Mouse (Mus musculus): Measurements from ENCODE around the gene Sgms1. TPM values are rescaled to one million over a fixed set of nuclear protein-coding genes. Genes with fewer than 3 reads are reported as not detected.

Gene Sgms1
- polyA plus RNA-seq, 1 experiment from 2014 or later, result 26.2 TPM

DNA sequence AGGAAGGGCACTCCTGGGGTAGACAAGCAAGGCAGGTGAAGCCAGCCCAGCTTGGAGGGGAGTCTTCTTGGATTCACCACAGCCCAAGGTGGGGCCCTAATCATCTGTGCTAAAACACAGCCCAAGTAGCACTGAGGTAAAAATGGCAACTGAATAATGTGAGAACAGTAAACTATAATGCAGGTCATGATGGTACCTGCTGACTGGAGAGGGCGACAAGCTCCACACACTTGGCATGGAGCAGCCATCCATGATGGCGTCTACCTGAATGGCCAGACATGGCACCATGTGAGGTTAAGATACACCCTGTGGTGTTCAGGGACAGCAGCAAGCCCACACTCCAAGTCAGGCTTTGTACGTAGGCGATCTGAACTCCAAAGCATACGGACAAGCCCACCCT is 190.4 kb downstream of the Sgms1 start:
- no peak for TF ChIP-seq CTCF (IDR thresholded peaks at IDR 0.05)
- in situ Hi-C loops (cut with MboI; ENCODE audit: low pct_unique_long_range_greater_than_20kb), result no loop called here
- DNase-seq (ENCODE audit: low read depth, low spot score) (no peak), ATAC-seq (no peak)
- POLR2A ChIA-PET, result interaction anchor here (1.0 kb wide), 1 partner anchor 9 kb away, joined by 3 read pairs; no protein-coding TSS in a partner anchor
- CTCF ChIA-PET, result interaction anchor here (0.7 to 4.4 kb wide), 13 partner anchors 7 to 178 kb away, joined by 3 to 28 read pairs (median 4); no protein-coding TSS in a partner anchor
- no peaks in the 10 kb centered on the region for H3K27me3 ChIP-seq

DNA sequence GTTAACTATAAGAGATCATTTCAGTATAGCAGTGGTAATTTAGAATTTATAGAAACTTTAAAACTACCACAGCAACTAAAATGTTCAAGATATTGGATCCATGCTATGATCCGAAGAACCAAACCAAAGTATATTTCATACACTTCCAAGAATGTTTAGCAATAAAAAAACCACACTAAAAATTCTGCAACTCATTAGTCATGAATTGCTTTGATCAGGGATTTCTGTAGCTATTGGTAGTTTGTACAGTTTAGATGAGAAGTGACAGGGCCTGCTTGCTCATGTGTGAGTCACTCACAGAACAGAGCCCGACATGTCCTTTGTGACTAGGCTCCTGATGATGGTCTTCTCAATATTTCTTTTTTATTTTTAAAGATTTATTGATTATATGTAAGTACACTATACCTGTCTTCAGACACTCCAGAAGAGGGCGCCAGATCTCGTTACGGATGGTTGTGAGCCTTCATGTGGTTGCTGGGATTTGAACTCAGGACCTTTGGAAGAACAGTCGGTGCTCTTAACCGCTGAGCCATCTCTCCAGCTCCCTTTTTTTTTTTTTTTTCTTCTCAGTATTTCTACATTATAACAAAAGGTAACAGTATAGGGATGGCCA is 190.9 kb downstream of the Sgms1 start:
- CTCF ChIA-PET, result interaction anchor here (0.9 to 4.4 kb wide), 6 partner anchors 12 to 511 kb away, joined by 3 to 28 read pairs (median 5); no protein-coding TSS in a partner anchor
- TF ChIP-seq CTCF (IDR thresholded peaks at IDR 0.05), result peak; percentile 52
- ATAC-seq (no peak), DNase-seq (ENCODE audit: low read depth, low spot score) (no peak)
- in situ Hi-C loops (cut with MboI; ENCODE audit: low pct_unique_long_range_greater_than_20kb), result no loop called here
- POLR2A ChIA-PET, result no interaction called here
- H3K27me3 ChIP-seq, result no peaks in the 10 kb centered on the region

DNA sequence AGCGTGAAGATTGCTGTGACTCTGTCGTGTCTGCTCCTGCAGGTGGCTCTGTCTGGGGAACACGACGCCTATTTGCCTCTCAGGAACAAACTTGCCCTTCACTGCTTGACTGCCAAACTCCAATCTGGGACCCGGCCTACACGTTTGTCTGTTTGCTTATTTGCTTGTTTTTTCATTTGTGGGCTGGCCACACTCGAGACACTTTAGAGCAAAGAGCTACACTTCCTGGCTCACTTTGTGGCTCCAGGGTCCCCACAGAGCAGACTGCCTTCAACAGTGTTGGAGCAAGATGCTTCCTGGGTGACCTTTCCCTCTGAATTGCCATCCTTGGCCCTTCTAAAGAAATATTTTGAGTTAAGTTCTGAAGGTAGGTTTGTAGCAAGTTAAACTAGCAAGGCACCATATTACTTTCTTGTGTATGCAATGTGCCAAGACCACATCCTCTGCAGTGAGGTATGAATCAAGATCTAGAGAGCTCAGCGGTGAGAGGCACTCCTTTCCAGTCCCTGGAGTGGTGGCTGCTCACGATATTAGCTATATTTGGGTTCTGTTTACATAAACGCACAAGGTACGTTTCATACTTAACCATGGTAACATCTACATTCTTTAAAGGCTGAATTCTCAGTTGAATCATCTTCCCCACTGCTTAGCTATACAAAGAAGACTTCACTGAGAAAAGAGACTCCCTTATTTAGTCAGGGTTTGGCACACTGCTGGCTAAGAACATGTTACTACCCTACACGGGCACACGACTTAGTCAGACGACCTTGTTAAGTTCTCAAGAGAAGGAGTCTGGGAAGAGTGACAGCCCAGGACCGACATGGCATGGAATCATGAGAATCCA is 192.3 kb downstream of the Sgms1 start:
- in situ Hi-C loops (cut with MboI; ENCODE audit: low pct_unique_long_range_greater_than_20kb), result no loop called here
- ATAC-seq, result no peak
- DNase-seq (ENCODE audit: low read depth, low spot score), result no peak
- no peak for TF ChIP-seq CTCF (IDR thresholded peaks at IDR 0.05)
- ChIA-PET CTCF (interaction anchor here (1.2 to 4.4 kb wide), 3 partner anchors 8 to 58 kb away, joined by 3 to 21 read pairs (median 4); no protein-coding TSS in a partner anchor), POLR2A (no interaction called here)
- H3K27me3 ChIP-seq, result no peaks in the 10 kb centered on the region

DNA sequence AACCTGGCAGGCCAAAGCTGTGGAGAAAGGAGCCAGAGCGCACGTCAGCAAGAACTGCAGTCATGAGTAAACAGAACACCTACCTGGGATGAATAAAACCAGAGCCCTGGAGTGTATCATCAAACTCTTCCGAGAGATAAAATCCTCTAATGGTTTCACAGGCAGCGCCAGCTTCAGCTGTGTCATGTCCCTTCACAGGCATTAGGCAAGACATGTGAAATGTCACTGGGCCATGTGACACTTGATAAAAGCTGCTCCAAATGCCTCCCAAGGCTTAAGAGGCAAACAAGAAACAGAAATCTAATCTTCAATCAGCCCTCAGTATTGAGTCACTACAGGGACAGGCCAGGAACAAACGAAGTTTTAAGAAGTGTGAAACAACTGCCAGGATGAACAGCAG is 193.3 kb downstream of the Sgms1 start:
- no peak for DNase-seq (ENCODE audit: low read depth, low spot score)

DNA sequence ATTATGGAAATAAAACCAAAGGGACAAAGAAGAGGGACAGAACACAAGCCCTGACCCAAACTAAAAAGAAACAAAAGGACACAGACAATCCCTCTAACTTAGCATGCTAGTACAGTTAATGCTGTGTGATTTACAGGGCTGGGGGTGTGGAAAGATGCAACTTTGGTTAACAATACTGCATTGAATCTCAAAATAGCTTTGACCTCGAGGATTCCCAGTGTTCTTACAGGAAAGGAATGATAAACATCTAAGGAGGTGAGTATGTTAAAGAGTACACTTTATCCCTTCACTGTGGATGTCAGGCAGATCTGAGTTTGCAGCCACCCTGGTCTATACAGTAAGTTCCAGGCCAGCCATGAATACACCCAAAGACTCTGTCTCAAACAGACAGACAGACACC is 194.7 kb downstream of the Sgms1 start:
- CTCF ChIA-PET, result interaction anchor here (1.3 kb wide), 1 partner anchor 125 kb away, joined by 4 read pairs; no protein-coding TSS in a partner anchor
- DNase-seq (ENCODE audit: low read depth, low spot score) (no peak), ATAC-seq (no peak)
- H3K27me3 ChIP-seq, result no peaks in the 10 kb centered on the region
- no peak for TF ChIP-seq CTCF (IDR thresholded peaks at IDR 0.05)
- POLR2A ChIA-PET, result no interaction called here
- in situ Hi-C loops (cut with MboI; ENCODE audit: low pct_unique_long_range_greater_than_20kb), result no loop called here

More for the DNA sequence above, 193.3 kb downstream of the Sgms1 start:
- no peaks in the 10 kb centered on the region for H3K27me3 ChIP-seq
- ATAC-seq, result no peak
- POLR2A ChIA-PET, result no interaction called here
- in situ Hi-C loops (cut with MboI; ENCODE audit: low pct_unique_long_range_greater_than_20kb), result no loop called here
- CTCF ChIA-PET, result interaction anchor here (1.0 kb wide), 1 partner anchor 29 kb away, joined by 3 read pairs; no protein-coding TSS in a partner anchor
- TF ChIP-seq CTCF (IDR thresholded peaks at IDR 0.05), result no peak

DNA sequence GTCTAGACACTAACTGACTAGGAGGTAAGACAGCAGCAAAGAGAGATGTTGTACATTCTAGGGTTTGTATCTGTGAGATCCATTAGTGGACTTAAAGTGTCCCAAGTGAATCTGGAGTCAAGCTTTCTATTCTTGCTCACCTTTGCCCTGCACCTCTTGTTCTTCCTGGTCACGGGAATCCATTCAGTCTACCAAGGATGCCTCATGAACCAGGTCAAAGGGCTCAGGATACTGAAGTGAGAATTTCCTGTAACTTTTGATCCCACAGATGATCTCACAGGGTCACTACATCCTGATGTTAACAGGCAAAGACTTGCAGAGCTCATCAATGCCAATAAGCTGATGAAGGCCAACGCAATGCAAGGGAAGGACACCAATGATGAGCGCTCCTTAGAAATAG is 195.4 kb downstream of the Sgms1 start:
- H3K27me3 ChIP-seq, result no peaks in the 10 kb centered on the region
- in situ Hi-C loops (cut with MboI; ENCODE audit: low pct_unique_long_range_greater_than_20kb), result no loop called here
- ChIA-PET CTCF (interaction anchor here (0.9 to 1.4 kb wide), 3 partner anchors 13 to 126 kb away, joined by 3 to 5 read pairs (median 4); no protein-coding TSS in a partner anchor), POLR2A (no interaction called here)
- TF ChIP-seq CTCF (IDR thresholded peaks at IDR 0.05), result no peak
- DNase-seq (ENCODE audit: low read depth, low spot score), result no peak
- ATAC-seq, result no peak

DNA sequence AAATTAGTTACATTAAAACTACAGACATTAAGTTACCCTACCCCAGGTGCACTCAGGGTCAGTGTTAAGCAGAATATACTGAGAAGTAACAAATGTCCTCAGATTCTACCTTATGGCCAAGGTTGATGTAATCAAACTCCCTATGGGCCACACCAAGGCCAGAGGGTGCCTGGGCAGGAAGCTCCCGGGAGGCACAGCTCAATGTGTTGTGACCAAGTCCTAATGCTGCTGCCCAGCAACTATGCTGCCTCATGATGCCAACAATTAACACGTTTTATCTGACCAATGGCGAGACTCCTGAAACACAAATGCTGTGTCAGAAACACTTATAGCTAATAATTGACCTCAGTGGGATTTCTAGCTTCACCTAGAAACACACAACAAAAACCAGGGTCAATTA is 197.9 kb downstream of the Sgms1 start:
- no peaks in the 10 kb centered on the region for H3K27me3 ChIP-seq
- ATAC-seq (no peak), DNase-seq (ENCODE audit: low read depth, low spot score) (no peak)
- in situ Hi-C loops (cut with MboI; ENCODE audit: low pct_unique_long_range_greater_than_20kb), result no loop called here
- CTCF ChIA-PET, result interaction anchor here (0.6 to 1.8 kb wide), 6 partner anchors 8 to 113 kb away, joined by 3 to 5 read pairs (median 3); no protein-coding TSS in a partner anchor
- POLR2A ChIA-PET, result interaction anchor here (0.6 to 1.3 kb wide), 2 partner anchors 12 to 99 kb away, joined by 3 read pairs; no protein-coding TSS in a partner anchor
- TF ChIP-seq CTCF (IDR thresholded peaks at IDR 0.05), result no peak

DNA sequence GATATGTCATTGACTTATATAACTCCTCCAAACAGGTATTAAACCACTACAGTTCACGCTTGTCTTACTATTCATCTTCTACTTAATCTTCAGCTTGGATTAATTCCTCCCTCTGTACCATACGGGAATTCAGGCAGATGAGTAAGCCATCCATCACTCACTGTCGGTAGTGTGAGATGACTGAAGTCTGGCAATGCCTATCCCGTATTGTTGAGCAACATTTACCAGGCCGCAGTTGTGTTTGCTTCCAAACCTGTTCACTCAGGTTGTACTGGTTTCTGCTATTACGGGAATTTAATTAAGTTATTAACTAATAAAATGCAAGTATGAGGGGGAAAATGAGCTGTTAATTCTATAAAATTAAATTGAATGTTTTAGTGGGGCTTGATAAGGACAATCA is 199.6 kb downstream of the Sgms1 start:
- no peaks in the 10 kb centered on the region for H3K27me3 ChIP-seq
- POLR2A ChIA-PET, result interaction anchor here (1.0 kb wide), 1 partner anchor 9 kb away, joined by 3 read pairs; no protein-coding TSS in a partner anchor
- CTCF ChIA-PET, result interaction anchor here (0.8 to 1.8 kb wide), 4 partner anchors 10 to 65 kb away, joined by 3 to 5 read pairs (median 4); no protein-coding TSS in a partner anchor
- no peak for ATAC-seq
- TF ChIP-seq CTCF (IDR thresholded peaks at IDR 0.05), result no peak
- in situ Hi-C loops (cut with MboI; ENCODE audit: low pct_unique_long_range_greater_than_20kb), result no loop called here
- no peak for DNase-seq (ENCODE audit: low read depth, low spot score)

DNA sequence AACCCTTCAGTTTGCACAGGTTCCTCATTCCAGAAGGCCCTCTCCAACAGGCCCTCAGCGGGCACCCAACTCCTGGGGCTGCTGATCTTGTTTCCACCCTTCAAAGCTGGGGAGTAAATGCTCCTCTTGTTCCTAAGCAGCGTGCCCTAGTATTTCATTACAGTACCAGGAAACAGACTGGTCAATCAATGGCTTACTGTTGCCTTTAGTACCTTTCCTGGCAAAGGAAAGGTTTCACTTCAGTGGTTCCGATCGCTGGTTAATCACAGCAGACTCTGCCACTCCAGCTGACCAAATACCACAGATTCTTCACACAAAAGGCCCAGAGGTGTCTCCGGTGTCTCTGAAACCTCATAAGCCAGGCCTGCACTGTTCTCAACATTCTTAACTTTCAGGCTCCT is 200.5 kb downstream of the Sgms1 start:
- no peak for DNase-seq (ENCODE audit: low read depth, low spot score)
- ATAC-seq, result peak; percentile 89
- CTCF ChIA-PET, result interaction anchor here (0.8 to 1.8 kb wide), 5 partner anchors 8 to 66 kb away, joined by 3 to 9 read pairs (median 3); no protein-coding TSS in a partner anchor
- TF ChIP-seq CTCF (IDR thresholded peaks at IDR 0.05), result no peak
- POLR2A ChIA-PET, result no interaction called here
- in situ Hi-C loops (cut with MboI; ENCODE audit: low pct_unique_long_range_greater_than_20kb), result no loop called here
- H3K27me3 ChIP-seq, result no peaks in the 10 kb centered on the region

DNA sequence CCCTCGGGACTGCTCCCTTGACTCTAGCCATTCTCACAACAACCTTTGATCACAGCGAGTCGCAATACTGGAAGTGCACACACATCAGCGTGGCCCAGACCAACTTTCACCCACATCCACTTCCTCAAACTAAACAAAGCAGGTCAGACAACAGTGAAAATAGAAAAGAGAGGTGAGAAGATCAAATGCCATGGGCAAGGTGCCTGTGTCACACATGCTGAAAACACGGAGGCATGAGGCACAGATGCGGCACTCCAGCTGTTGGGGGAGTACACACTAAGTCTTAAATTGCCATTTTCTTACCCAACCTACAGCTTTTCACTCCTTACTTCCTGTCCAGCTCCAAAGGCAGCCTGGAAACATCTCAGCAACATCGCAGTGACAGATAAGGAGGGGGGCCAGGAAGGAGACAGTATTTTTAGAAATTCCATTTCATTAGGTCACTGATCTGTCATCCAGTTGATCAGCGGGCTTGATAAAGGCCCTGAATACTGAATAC is 202.9 kb downstream of the Sgms1 start:
- in situ Hi-C loops (cut with MboI; ENCODE audit: low pct_unique_long_range_greater_than_20kb), result no loop called here
- ATAC-seq (no peak), DNase-seq (ENCODE audit: low read depth, low spot score) (no peak)

More for the DNA sequence above, 202.9 kb downstream of the Sgms1 start:
- ChIA-PET CTCF (no interaction called here), POLR2A (no interaction called here)
- no peaks in the 10 kb centered on the region for H3K27me3 ChIP-seq
- no peak for TF ChIP-seq CTCF (IDR thresholded peaks at IDR 0.05)

Data from Patski (cell line).